Mouse (Mus musculus): ENCODE data around the gene Nvl.

DNA sequence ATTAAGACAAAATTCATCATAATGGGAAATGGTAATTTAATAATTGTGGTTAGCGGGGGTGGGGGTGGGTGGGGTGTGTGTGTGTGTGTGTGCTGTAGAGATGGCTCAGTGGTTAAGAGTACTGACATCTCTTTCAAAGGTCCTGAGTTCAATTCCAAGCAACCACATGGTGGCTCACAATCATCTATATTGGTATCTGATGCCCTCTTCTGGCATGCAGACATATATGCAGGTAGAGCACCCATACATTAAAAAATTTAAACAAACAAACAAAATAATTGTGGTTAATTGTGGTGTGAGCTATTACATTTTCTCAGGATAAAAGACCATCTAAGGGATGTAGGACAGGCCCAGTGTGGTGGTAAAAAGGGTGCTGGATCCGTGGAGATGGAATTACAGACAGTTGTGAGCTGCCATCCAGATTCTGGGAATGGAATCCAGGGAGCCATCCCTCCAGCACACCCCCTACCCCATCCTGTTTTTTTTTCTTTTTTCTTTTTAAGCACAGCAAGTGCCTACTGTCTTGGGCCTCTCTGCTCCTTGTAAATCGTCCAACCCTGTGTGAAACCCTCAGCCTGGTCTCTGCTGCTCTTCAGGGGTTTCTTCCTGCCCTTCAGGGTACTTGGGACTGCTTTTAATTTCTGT is 5.5 kb upstream of the Nvl start:
- no peak for TF ChIP-seq CTCF (IDR thresholded peaks at IDR 0.05; ENCODE audit: borderline replicate concordance, insufficient read depth, low read depth, low read length)
- no peak for TF ChIP-seq POLR2A (IDR thresholded peaks at IDR 0.05; ENCODE audit: borderline replicate concordance, insufficient read depth, low read length)
